Mouse (Mus musculus) adrenal gland, adult 2 months (tissue): ENCODE results near the gene Zc3h14. TPM values are rescaled to one million over a fixed set of nuclear protein-coding genes. Genes with fewer than 3 reads are reported as not detected.

Source experiments
- DNase-seq: peaks from one replicate; pipeline ENCODE4 v3.0.0; 2021
- long read RNA-seq: library from polyadenylated mRNA; stranded (forward); transcript quantifications from one replicate; pipeline ENCODE4 v2.0.0, GENCODE M21; 2021
- polyA plus RNA-seq: library from polyadenylated mRNA; depleted of rRNA; stranded (reverse); fragments of >200 nt; gene quantifications from 2 replicates; pipeline ENCODE4 v1.2.3, GENCODE M21; 2012; rRNA removed
- total RNA-seq, 2 experiments: library from RNA; stranded (reverse); gene quantifications; 2 replicates each; pipeline ENCODE4 v1.2.3; 2021

Zc3h14 gene
- total RNA-seq: 100 to 1,000 TPM in 1 of 2 experiments, 10 to 100 TPM in 1; 80.8 to 107 TPM
- 15.1 and 17.2 TPM in 2 replicates for polyA plus RNA-seq
- long read RNA-seq, transcript Zc3h14-204 (17 exons, 3,514 nt): major isoform, 44 of 112 reads
- long read RNA-seq, transcript Zc3h14-203 (15 exons, 3,146 nt): minor isoform, 26 of 112 reads
- long read RNA-seq, partial matches to known transcripts: 19 of 112 reads
- long read RNA-seq, other reads (novel, unspliced or antisense): 20 of 112 reads

GRCm38 (mm10) chr12:98746746-98747379 lies at the start of gene Zc3h14:
TSS of gene Zc3h14 (plus strand) at chr12:98746964.
- DNase-seq: peak; percentile 94

- no peak for DNase-seq
These were observed 49.6 kb upstream of the Zc3h14 start for GRCm38 (mm10) chr12:98697202-98697601.

- DNase-seq: no peak
These were observed 45.2 kb upstream of the Zc3h14 start for GRCm38 (mm10) chr12:98701564-98701963.

- no peak for DNase-seq
These were observed 43.2 kb upstream of the Zc3h14 start for GRCm38 (mm10) chr12:98703554-98703953.

GRCm38 (mm10) chr12:98703961-98704360 lies 42.8 kb upstream of the Zc3h14 start:
- no peak for DNase-seq

GRCm38 (mm10) chr12:98712819-98713218 lies 33.9 kb upstream of the Zc3h14 start:
- no peak for DNase-seq

GRCm38 (mm10) chr12:98713621-98714103 lies 33.1 kb upstream of the Zc3h14 start:
- DNase-seq: no peak

GRCm38 (mm10) chr12:98714757-98715156 lies 32.0 kb upstream of the Zc3h14 start:
- DNase-seq: peak; percentile 76

GRCm38 (mm10) chr12:98716142-98716541 lies 30.6 kb upstream of the Zc3h14 start:
- DNase-seq: no peak

GRCm38 (mm10) chr12:98720628-98721027 lies 26.1 kb upstream of the Zc3h14 start:
- no peak for DNase-seq

GRCm38 (mm10) chr12:98721030-98721429 lies 25.7 kb upstream of the Zc3h14 start:
- no peak for DNase-seq

- no peak for DNase-seq
These were observed 22.5 kb upstream of the Zc3h14 start for GRCm38 (mm10) chr12:98724224-98724623.

- no peak for DNase-seq
These were observed 21.8 kb upstream of the Zc3h14 start for GRCm38 (mm10) chr12:98724976-98725375.

- DNase-seq: no peak
These were observed 20.7 kb upstream of the Zc3h14 start for GRCm38 (mm10) chr12:98726078-98726477.

GRCm38 (mm10) chr12:98727186-98727585 lies 19.6 kb upstream of the Zc3h14 start:
- no peak for DNase-seq

- no peak for DNase-seq
These were observed 16.1 kb upstream of the Zc3h14 start for GRCm38 (mm10) chr12:98730682-98731081.

- no peak for DNase-seq
These were observed 13.6 kb upstream of the Zc3h14 start for GRCm38 (mm10) chr12:98733165-98733564.

- DNase-seq: no peak
These were observed 13.0 kb upstream of the Zc3h14 start for GRCm38 (mm10) chr12:98733776-98734175.

GRCm38 (mm10) chr12:98734246-98734879 lies 12.4 kb upstream of the Zc3h14 start:
- peak; percentile 92 for DNase-seq

GRCm38 (mm10) chr12:98734880-98735801 lies 11.6 kb upstream of the Zc3h14 start:
- no peak for DNase-seq

- peak; percentile 90 for DNase-seq
These were observed 9.6 kb upstream of the Zc3h14 start, which contains the start of gene Ptpn21 for GRCm38 (mm10) chr12:98736951-98737800. TSS of gene Ptpn21 (minus strand) at chr12:98737405.
